Mouse (Mus musculus): Measurements from ENCODE around the gene Fstl1.

The Fstl1 gene

DNA sequence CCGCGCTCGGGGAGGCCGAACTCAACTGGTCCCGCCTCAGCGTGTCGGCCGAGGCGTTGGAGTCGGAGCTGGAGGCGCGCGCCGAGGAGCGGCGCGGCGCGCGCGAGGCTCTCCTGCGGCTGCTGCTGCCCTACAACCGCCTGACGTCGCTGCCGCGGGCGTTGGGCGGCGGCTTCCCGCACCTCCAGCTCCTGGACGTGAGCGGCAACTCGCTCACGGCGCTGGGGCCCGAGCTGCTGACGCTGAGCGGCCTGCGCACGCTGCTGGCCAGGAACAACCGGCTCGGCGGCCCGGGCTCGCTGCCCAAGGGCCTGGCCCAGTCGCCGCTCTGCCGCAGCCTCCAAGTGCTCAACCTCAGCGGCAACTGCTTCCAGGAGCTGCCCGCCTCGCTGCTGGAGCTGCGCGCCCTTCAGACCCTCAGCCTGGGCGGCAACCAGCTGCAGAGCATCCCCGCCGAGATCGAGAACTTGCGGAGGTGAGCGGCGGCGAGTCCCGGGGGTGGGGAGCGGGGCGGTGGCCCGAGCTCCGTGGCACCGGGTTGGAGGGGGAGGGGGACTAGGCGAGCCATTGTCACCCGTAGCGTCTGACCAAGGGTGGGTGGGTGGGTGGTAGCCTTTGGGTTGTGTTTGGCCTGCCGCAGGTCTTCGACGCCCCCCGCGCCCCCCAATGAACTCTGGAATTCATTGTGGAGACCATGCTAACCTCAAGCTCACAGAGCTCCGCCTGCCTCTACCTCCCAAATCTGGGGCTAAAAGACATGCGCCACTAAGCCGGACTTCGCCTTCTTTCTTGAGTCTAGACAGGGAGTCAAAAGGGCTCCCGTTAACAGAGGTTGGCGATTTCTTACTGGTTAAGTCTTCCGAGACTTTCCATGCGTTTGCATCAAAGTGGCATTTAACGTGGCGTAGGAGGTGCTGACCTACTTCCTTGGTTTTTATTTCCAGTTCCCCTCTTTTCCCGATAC is 92.1 kb downstream of the Fstl1 start:
- peak; percentile 81 for DNase-seq (ENCODE audit: extremely low spot score, low spot score)

GRCm38 (mm10) chr16:37869470-37870231 is 93.0 kb downstream of the Fstl1 start:
- no peak for DNase-seq (ENCODE audit: extremely low spot score, low spot score)

DNA sequence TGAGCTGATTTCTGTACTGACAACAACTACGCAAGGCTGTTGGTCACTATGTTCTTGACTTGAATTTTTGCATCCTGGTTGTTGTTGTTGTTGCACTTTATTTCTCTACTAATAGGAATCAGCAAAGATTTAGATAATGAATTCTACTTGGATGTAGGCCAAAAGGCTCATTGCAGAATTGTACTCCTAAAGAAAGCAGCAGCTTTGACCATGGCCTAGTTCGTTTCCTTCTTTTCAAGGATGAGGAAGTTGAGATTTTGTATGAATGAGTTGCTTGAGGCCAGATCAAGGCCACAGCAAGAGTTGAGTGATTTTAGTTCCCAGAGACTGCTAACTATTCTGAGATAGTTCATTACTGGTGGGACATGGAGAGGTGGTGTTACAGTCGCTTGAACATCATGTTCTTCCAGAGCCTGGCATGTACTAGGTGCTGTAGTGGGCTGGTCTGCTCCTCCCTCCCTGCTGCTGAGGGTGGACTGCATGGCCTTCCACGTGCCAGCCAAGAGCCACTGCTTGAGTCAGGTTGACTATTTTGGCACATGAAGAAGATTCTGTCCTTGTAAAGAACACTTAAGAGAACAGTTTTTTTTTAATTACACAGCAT is 94.5 kb downstream of the Fstl1 start:
- DNase-seq (ENCODE audit: extremely low spot score, low spot score): no peak

GRCm38 (mm10) chr16:37874501-37875235 is 98.0 kb downstream of the Fstl1 start:
- no peak for DNase-seq (ENCODE audit: extremely low spot score, low spot score)

GRCm38 (mm10) chr16:37877406-37877805 is 100.7 kb downstream of the Fstl1 start:
- DNase-seq (ENCODE audit: extremely low spot score, low spot score): no peak

GRCm38 (mm10) chr16:37878951-37879505 is 102.4 kb downstream of the Fstl1 start:
- no peak for DNase-seq (ENCODE audit: extremely low spot score, low spot score)

- no peak for DNase-seq (ENCODE audit: extremely low spot score, low spot score)
Measured at GRCm38 (mm10) chr16:37879750-37880419, 103.2 kb downstream of the Fstl1 start.

- no peak for DNase-seq (ENCODE audit: extremely low spot score, low spot score)
Measured at GRCm38 (mm10) chr16:37881168-37881567, 104.5 kb downstream of the Fstl1 start.
